Mouse (Mus musculus) cerebellum, adult 2 months (tissue): ENCODE results near the gene Trap1a. TPM values are rescaled to one million over a fixed set of nuclear protein-coding genes. Genes with fewer than 3 reads are reported as not detected.
"Not testable (repeated sequence)": the region's sequence is repeated elsewhere in the genome, so short reads cannot be mapped to it uniquely, and the experiment has no call there.

Experiments
- DNase-seq, 2 experiments: peaks; one replicate each; pipeline ENCODE4 v3.0.0; 2021
- H3K27ac ChIP-seq: fragments of 200-500 bp; 2 replicates; pipeline ENCODE4 v1.5.1; 2012; ENCODE audit warnings: low read length, control low read depth, inconsistent platforms; ENCODE audit not compliant: insufficient read depth
- H3K27me3 ChIP-seq: fragments of 200-500 bp; 2 replicates; pipeline ENCODE4 v1.6.1; 2012; ENCODE audit warnings: inconsistent platforms, mild to moderate bottlenecking, low read length, moderate library complexity; ENCODE audit not compliant: control insufficient read depth, insufficient read depth
- H3K4me1 ChIP-seq: fragments of 200-500 bp; 2 replicates; pipeline ENCODE4 v1.6.1; 2011; ENCODE audit warnings: low read length; ENCODE audit not compliant: control insufficient read depth, insufficient read depth
- H3K4me3 ChIP-seq: fragments of 200-500 bp; replicated peaks from 2 replicates; pipeline ENCODE3; 2011; ENCODE audit warnings: mild to moderate bottlenecking, low read depth, low read length, control low read depth; ENCODE audit not compliant: insufficient read depth
- CTCF ChIP-seq: fragments of 200-500 bp; IDR thresholded peaks from 2 replicates; pipeline ENCODE4 v1.5.1; 2011; ENCODE audit warnings: low read depth, mild to moderate bottlenecking, control low read depth, low read length, moderate library complexity, borderline replicate concordance; ENCODE audit not compliant: insufficient read depth
- POLR2A ChIP-seq: fragments of 200-500 bp; IDR thresholded peaks from 2 replicates; pipeline ENCODE4 v1.6.1; 2011; ENCODE audit warnings: low read length, control low read depth, borderline replicate concordance; ENCODE audit not compliant: insufficient read depth
- WGBS: fragments of 180-500 bp; shearing (Covaris S2); methylation state at CpG from one replicate; pipeline ENCODE4 v1.1.7; 2018; 5-methylcytosine and 5-hydroxymethylcytosine counted together
- polyA plus RNA-seq: library from polyadenylated mRNA; depleted of rRNA; stranded (reverse); fragments of >200 nt; gene quantifications from 2 replicates; pipeline ENCODE4 v1.2.3, GENCODE M21; 2012; rRNA removed

Gene Trap1a
- polyA plus RNA-seq = 0.08 TPM in 1 of 2 replicates, not detected in the other

DNA sequence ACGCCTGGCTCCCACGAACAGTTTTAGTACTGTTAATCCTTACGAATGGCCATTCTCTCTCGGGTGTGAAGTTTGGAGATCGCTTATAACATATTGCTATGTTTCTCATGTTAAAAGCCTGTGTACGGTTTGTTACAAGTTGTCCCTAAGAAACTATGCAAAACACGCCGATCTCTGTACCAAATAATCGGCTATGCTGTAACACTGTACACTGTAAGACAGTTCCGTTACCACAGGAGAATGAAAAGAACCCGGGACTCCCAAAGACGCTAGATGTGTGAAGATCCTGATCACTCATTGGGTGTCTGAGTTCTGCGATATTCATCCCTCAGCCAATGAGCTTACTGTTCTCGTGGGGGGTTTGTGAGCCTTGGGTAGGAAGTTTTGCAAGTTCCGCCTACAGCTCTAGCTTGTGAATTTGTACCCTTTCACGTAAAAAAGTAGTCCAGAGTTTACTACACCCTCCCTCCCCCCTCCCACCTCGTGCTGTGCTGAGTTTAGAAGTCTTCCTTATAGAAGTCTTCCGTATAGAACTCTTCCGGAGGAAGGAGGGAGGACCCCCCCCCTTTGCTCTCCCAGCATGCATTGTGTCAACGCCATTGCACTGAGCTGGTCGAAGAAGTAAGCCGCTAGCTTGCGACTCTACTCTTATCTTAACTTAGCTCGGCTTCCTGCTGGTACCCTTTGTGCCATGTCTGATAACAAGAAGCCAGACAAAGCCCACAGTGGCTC, at the start of gene Trap1a:
Gene Trap1a (plus strand): TSS at position 421 of the 732 bp plus-strand sequence.
- Histone ChIP-seq H3K4me1 (no peaks in the 10 kb centered on the region), H3K27me3 (no peaks in the 10 kb centered on the region), H3K4me3 (no peak within 1 kb of the TSS), H3K27ac (no peak within 1 kb of the TSS)
- TF ChIP-seq CTCF = no peak
- no peak for TF ChIP-seq POLR2A
- DNase-seq = no peak
- WGBS = 94% methylated on average over 24 of the region's 24 CpGs

DNA sequence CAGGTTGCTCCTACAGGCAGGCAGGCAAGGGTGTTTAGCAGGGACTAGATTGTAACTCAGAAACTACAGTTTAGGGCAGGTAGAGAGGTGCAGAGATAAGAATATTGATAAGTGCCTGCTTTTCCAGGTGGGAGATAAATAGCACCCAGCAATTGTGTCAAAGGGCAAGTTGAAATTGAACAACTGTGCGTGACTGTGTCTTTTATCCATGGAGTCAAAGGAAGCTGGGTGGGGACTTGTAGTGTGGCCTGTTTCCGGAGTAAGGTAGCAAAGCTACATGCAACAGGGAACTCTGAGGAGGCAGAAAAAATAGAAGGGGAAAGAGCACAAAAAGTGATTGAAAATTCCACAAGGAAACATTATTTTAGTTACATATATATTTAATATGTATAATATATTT, 40.4 kb upstream of the Trap1a start:
- Histone ChIP-seq H3K27me3 (no peaks in the 10 kb centered on the region), H3K27ac (no peak overlapping the region), H3K4me3 (no peak overlapping the region), H3K4me1 (no peaks in the 10 kb centered on the region)
- 87% methylated on average over 2 of the region's 2 CpGs for WGBS
- no peak for DNase-seq
- TF ChIP-seq POLR2A (no peak), CTCF (no peak)

DNA sequence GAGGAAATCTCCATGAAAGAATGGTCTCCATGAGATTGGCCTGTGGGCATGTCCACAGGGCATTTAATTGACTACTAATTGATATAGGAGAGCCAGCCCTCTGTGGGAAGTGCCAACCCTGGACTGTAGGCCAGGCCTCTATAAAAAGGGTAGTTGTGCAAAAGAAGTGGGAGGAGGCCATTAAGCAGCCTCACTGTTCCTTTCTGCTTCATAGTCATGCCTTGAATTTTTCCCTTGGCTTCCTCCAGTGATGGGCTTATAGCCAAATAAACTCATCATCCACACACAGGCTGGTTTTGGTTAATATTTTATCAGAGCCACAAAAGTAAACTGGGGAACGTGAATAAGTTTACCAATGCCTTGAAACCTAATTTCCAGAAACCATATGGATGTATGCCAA, 38.2 kb upstream of the Trap1a start:
- TF ChIP-seq POLR2A (no peak), CTCF (no peak)
- DNase-seq = no peak
- H3K27ac ChIP-seq = no peak overlapping the region
- 34% methylated on average over 1 of the region's 1 CpGs for WGBS
- no peaks in the 10 kb centered on the region for H3K4me1 ChIP-seq
- no peaks in the 10 kb centered on the region for H3K27me3 ChIP-seq
- no peak overlapping the region for H3K4me3 ChIP-seq

DNA sequence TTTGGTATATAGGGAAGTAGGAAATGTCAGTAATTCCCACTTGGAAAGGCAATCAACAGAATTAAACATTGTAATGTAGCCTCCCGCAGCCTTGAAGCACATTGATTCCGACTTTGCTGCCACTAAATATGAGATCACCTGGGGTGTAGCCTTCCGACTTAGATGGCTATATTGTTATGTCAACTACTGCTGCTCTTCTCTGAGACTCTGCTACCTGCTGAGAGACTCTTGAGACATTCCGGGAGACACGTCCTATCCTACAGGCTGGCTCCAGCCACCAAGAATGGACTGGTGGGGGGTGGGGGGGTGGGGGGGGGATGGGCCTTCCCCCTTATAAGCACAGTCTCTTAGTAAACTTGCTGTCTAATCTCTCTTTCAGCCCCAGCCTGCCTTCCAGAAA, 16.1 kb upstream of the Trap1a start:
- 40% methylated on average over 5 of the region's 5 CpGs for WGBS
- DNase-seq, H3K4me1 ChIP-seq, H3K27ac ChIP-seq, H3K4me3 ChIP-seq, H3K27me3 ChIP-seq: not testable (repeated sequence)

DNA sequence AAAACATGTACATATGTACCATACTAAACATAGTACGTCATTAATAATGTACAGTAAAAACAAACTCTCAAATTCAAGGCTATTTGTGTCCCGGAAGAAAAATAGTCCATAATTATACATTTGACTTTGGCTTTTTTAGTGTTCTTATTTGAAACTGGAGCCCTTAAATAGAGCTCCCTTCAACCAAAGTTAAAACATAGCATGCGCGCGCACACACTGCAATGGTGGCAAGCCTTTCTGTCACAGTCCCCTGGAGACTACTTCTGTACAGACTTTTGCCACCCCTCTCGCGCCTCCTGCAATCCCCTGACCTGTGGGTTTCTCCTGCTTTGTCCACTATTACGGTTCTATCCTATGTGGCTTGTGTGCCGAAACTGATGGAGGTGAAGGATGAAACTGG, 900 bp upstream of the Trap1a start:
- WGBS = 96% methylated on average over 9 of the region's 9 CpGs
- DNase-seq = no peak
- no peak overlapping the region for H3K4me3 ChIP-seq
- no peaks in the 10 kb centered on the region for H3K4me1 ChIP-seq
- H3K27me3 ChIP-seq = no peaks in the 10 kb centered on the region
- H3K27ac ChIP-seq = no peak overlapping the region
- TF ChIP-seq POLR2A = no peak
- no peak for TF ChIP-seq CTCF

DNA sequence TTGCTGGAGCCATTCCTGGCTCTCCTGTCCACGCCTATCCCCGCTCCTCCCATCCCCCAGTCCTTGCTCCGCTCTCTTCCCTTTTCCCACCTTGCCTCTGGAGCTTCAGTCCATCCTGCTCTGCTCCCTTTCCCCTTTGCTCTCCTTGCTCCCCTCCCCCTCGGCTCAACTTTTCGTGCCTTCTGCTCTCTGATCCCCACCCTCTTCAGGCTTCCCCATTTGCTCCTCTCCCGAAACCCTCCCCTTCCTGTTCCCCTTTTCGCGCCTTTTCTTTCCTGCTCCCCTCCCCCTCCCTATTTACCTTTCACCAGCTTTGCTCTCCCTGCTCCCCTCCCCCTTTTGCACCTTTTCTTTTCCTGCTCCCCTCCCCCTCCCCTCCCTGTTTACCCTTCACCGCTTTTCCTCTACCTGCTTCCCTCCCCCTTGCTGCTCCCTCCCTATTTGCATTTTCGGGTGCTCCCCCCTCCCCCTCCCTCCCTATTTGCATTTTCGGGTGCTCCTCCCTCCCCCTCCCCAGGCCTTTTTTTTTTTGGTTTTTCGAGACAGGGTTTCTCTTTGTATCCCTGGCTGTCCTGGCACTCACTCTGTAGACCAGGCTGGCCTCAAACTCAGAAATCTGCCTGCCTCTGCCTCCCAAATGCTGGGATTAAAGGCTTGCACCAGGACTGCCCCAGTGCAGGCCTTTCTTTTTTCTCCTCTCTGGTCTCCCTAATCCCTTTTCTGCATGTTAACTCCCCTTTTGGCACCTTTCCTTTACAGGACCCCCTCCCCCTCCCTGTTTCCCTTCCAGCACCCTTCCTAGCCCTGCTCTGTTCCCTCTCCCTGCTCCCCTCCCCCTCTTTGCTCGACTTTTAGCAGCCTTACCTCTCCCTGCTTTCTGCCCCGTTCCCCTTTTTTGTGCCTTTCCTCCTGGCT, 1.3 kb downstream of the Trap1a start:
- Histone ChIP-seq H3K27ac (no peak overlapping the region), H3K4me3 (no peak overlapping the region), H3K4me1 (no peaks in the 10 kb centered on the region), H3K27me3 (no peaks in the 10 kb centered on the region)
- 89% methylated on average over 13 of the region's 14 CpGs for WGBS
- no peak for DNase-seq
- TF ChIP-seq CTCF (no peak), POLR2A (no peak)

DNA sequence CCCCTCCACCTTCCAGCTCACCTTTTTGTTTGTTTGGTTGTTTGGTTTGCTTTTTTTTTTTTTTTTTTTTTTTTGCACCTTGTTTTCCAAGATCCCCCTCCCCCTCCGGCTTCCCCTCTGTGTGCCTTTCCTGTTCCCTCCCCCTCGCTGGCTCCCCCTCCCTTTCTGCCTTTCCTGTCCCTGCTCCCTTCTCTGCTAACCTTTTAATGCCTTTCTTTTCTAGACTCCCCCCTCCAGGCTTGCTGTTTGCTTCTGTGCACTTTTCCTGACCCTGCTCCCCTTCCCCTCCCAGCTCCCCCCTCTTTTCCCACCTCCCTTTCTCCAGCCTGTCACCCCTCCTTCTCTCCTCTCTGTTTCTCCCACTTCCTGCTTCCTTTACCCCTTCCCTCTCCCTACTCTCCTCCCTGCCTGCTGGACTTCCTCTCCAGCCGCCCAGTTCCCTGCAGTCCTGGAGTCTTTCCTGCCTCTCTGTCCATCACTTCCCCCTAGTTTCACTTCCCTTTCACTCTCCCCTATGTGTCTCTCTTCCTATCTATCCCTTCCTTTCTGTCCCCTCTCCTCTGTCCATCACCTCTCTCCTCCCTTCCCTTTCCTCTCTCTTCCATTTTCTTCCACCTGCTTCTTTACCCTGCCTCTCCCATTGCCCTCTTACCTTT, 2.1 kb downstream of the Trap1a start:
- 74% methylated on average over 3 of the region's 3 CpGs for WGBS
- TF ChIP-seq CTCF = no peak
- no peak for TF ChIP-seq POLR2A

More for the DNA sequence above, 2.1 kb downstream of the Trap1a start:
- H3K27me3 ChIP-seq = no peaks in the 10 kb centered on the region
- H3K27ac ChIP-seq = no peak overlapping the region
- no peak for DNase-seq
- no peak overlapping the region for H3K4me3 ChIP-seq
- no peaks in the 10 kb centered on the region for H3K4me1 ChIP-seq
